Mouse (Mus musculus) ES-Bruce4 (cell line): ENCODE measurements around the gene Gpr158.

Experiments
- CTCF ChIP-seq: IDR thresholded peaks from one replicate; pipeline ENCODE4 v1.8.1; 2011; ENCODE audit warnings: low read depth, low read length
- EP300 ChIP-seq: IDR thresholded peaks from 2 replicates; pipeline ENCODE4 v1.6.1; 2011; ENCODE audit warnings: low read depth, low read length; ENCODE audit not compliant: insufficient read depth
- POLR2A ChIP-seq: IDR thresholded peaks from one replicate; pipeline ENCODE4 v1.8.1; 2011; ENCODE audit warnings: low read length; ENCODE audit not compliant: insufficient read depth

GRCm38 (mm10) chr2:21368351-21369170 lies 1.2 kb downstream of the Gpr158 start:
- no peak for TF ChIP-seq CTCF
- TF ChIP-seq POLR2A: no peak
- no peak for TF ChIP-seq EP300
